Mouse (Mus musculus) left cerebral cortex, postnatal 36 days (tissue): ENCODE results near the gene Chit1. TPM values are rescaled to one million over a fixed set of nuclear protein-coding genes. Genes with fewer than 3 reads are reported as not detected.

ENCODE experiments used
- DNase-seq, 2 experiments: peaks; one replicate each; pipeline ENCODE4 v3.0.0; 2021 to 2022; ENCODE audit warnings: low spot score in 2 of 2, mixed read lengths in 1 of 2
- intact Hi-C: fragments of 180-260 bp; cut with DNase I; formaldehyde crosslinking; loops from one replicate; pipeline ENCODE4 v1.15.1; 2025
- total RNA-seq, 2 experiments: library from RNA; stranded (reverse); gene quantifications; 2 replicates each; pipeline ENCODE4 v1.2.3; 2021

The Chit1 gene
- total RNA-seq, 2 experiments from 2014 or later, result 0.23 to 0.30 TPM

GRCm38 (mm10) chr1:134163476-134163875 is 52.4 kb downstream of the Chit1 start:
- no peak for DNase-seq
- intact Hi-C loops, result no loop called here

DNA sequence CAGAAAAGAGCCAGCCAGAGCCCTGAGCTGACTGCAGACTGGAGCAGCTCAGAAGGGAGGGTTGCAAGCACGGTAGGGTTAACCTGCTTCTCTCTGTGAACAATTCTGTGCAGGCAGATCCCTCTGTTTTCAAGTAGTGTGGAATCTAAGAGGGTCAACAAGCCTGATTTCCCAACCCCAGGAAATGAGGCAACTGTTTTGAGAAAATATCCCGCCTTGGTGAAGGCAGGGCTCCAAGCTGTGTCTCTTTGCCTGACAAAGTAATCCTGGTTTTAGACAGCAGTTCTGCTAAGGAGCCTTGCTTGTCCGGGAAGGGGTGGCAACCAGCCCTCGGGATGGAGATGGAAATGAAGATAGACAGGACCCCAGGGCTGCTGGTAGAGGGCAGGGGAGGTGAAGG is 53.4 kb downstream of the Chit1 start:
- intact Hi-C loops, result no loop called here
- no peak for DNase-seq

GRCm38 (mm10) chr1:134166547-134166946 is 55.5 kb downstream of the Chit1 start:
- intact Hi-C loops, result no loop called here
- no peak for DNase-seq

DNA sequence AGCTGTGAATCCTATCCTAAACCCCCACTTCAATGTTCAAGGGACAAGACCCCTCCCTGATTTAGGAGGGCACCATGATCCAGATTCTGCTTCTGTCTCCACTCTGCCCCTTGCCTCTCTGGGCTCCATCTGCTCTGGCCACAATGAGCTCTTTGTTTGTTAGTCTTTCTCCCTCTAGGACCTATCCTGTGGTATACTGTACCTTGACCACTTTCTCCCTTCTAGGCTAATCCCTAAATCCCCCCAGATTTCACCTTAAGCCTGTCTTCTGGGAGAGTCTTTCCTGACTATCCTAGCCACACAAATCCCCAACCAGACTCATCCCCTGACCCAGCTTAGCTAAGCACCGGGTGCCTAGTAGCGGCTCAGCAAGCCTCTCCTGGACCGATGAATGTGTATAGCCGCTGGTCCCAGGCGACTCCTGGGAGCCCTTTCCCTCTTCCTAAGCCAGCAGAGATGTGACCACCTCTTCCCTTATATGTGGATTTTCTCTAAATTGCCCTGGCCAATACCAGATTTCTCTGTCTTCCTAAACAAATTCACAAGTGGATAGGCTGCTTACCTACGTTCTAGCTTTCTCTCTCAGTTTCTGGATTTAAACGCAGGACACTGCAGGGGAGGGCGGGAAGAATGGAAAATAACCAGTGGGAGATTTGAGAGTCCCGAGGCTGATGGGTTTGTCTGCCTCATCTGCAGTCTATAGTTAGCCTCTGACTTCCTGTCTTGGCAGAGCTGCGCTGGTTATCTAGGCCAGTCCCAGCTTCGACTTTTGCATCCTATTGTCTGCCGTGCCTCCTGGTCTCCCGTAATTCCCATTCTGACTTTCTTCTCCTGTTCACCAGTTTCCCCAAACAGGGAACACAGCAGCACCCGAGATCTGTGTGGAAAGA is 56.6 kb downstream of the Chit1 start:
- intact Hi-C loops, result no loop called here
- no peak for DNase-seq

GRCm38 (mm10) chr1:134168567-134168966 is 57.5 kb downstream of the Chit1 start:
- no peak for DNase-seq
- intact Hi-C loops, result no loop called here

DNA sequence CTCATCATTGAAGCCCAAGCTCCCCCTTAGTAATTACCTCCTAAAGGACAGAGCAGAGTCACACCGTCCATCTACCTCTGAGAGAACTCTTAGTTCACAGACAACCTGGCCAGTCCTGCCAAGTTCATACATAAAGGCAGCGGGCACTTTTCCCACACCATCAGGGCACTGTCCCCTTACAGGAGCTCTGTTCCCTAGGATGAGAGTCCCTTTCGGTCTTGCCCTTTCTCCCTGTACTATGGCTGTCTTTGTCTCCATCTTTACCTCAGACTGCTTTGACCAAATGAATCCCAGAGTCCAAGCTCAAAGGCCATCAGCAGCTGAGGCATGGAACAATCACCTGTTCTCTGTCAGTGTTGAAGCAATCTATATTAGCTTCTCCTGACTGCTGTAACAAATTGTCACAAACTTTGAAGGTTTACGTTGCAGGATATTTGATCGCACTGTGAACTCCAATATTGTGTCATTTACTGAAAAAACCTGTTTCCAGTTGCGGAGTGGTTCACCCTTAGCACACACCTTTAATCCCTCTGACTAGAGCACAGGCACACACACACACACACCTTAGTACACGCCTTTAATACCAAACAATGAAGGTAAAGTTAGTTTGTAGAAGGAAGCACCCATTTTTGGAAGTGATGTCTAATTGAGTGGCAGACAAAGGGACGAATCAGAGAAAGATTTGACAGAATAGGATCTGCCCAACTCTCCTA is 58.1 kb downstream of the Chit1 start:
- no peak for DNase-seq
- intact Hi-C loops, result no loop called here

GRCm38 (mm10) chr1:134173081-134173480 is 62.0 kb downstream of the Chit1 start:
- no peak for DNase-seq
- intact Hi-C loops, result no loop called here

GRCm38 (mm10) chr1:134177976-134178375 is 66.9 kb downstream of the Chit1 start:
- intact Hi-C loops, result no loop called here
- DNase-seq, result no peak

GRCm38 (mm10) chr1:134182025-134182424 is 71.0 kb downstream of the Chit1 start, which contains the start of gene Chil1:
Gene Chil1 (plus strand): TSS chr1:134182176.
- no peak for DNase-seq
- intact Hi-C loops, result no loop called here

DNA sequence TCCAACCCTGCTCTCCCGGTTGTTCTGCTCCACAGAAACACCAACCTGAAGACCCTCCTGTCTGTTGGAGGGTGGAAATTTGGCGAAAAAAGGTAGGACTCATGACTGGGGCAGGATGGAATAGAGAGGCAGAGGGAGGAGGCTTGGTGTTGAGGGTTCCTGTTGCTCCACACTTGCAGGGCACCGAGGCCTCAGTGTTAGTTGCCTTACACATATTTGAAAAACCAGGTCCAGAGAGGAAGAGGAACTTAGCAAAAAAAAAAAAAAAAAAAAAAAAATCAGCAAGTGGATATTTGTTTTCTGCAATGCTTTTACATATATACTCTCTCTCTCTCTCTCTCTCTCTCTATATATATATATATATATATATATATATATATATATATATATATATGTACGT is 73.0 kb downstream of the Chit1 start:
- intact Hi-C loops, result no loop called here

DNA sequence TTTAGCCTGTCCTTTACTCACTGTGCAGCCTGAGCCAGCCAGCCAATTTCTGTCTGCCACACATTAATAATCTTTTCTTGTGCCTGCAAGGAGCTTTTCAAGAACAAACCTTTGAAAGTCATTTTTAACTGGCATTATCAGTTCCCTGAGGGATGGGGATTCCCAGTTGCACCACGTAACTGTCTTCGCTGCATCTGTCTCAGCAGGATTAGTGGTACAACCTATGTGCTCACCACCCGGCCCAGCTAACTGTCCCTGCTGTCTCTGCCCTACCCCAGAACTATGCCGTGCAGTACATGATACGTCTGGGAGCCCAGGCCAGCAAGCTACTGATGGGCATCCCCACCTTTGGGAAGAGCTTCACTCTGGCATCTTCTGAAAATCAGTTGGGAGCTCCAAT is 77.2 kb downstream of the Chit1 start:
- DNase-seq, result no peak
- intact Hi-C loops, result no loop called here

More for the DNA sequence above, 73.0 kb downstream of the Chit1 start:
- no peak for DNase-seq

- DNase-seq, result no peak
- intact Hi-C loops, result no loop called here
Observed at GRCm38 (mm10) chr1:134188989-134189729, 78.1 kb downstream of the Chit1 start.

GRCm38 (mm10) chr1:134191192-134191591 is 80.2 kb downstream of the Chit1 start:
- DNase-seq, result no peak
- intact Hi-C loops, result no loop called here

DNA sequence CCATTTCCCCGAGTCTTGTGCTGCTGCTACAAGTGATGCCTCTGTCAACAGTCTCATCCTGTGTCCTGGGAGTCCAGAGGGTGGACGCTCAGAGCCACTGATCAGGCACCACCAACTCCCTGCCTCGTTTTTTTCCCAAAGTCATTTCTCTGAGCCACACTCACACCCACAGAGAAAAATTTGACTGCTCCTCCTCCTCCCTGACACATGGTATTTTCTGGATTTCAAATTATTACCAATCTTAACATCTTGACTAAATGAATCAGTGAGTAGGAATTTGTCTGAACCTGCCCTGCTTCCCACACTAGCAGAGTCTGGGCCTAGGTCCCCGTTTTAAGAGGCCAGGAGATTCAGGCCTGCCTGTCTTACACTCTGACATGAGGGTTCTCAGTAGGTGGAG is 81.0 kb downstream of the Chit1 start:
- intact Hi-C loops, result no loop called here
- no peak for DNase-seq

DNA sequence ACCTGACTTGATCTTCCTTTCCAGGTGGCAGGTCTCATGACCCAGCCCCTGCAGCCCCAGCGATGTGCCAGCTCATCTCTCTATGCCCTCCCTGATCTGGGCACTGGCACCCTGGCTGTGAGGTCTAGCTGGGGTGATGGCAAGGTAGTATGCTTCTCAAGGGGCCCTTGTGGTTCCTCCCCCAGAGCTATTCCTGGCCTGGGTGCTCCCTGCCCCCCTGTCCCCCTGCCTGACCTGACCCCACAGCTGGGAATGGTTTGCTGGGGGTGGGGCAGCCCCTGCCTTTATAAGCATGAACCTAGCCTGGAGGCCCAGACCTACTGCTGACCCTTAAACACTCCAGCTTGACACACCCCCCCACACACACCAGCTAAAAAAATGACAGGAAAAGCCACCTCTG is 82.1 kb downstream of the Chit1 start, which contains the start of gene Mybph:
TSS of gene Mybph (plus strand) at position 323 of the 400 bp plus-strand sequence.
- intact Hi-C loops, result no loop called here
- no peak for DNase-seq

DNA sequence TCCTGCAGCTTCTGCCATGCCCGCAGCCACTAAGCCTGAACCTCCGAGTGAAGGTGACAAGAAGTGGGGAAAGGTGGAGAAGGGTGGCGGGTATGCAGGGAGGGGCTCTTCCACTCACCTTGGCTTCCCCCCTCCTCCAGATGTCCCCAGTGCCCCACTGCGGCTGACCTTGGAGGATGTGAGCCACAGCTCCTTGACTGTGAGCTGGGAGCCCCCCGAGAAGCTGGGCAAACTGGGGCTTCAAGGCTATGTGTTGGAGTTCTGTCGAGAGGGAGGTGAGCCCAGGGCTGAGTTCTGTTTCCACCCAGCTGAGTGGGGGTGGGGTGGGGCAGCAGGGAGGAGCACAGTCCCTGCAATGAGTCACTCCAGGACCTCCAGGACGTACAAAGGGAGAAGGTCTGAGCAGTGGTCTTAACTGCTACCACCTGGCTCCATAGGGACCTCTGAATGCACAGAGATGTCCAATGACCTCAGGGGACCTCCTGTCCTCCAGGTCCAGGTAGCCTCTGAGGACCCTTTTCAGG is 82.7 kb downstream of the Chit1 start:
- DNase-seq, result no peak
- intact Hi-C loops, result no loop called here

DNA sequence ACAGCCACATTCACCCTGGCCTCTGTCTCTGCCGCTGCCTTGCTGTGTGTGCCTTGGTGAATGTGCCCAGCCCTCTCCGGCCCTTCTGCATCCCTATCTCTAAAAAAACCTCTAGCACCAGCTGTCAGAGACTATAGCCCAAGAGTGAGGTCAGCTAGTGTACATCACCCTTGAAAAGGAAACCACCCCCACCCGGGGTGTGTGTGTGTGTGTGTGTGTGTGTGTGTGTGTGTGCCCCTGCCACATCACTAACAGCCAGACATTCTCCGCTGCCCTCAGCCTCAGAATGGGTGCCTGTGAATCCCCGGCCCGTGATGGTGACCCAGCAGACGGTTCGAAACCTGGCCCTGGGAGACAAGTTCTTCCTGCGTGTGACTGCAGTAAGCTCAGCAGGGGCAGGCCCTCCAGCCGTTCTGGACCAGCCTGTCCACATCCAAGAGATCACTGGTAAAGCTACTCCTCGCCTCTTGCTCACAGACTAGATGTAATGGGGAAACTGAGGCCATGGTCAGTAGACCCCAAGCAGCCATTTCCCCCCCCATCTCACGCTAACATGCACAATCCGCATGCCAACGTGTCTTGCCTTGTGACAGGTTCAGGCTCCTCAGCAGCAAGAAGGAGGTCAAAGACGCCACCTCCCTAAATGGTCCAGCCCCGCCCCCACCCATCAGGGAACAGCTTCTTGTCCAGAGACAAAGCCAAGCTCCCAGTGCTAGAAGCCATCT is 83.4 kb downstream of the Chit1 start:
- intact Hi-C loops, result loop anchor here (5.0 kb wide), 2 partner anchors 42 to 138 kb away; partner anchors contain the start of gene Ppfia4
- DNase-seq, result no peak

DNA sequence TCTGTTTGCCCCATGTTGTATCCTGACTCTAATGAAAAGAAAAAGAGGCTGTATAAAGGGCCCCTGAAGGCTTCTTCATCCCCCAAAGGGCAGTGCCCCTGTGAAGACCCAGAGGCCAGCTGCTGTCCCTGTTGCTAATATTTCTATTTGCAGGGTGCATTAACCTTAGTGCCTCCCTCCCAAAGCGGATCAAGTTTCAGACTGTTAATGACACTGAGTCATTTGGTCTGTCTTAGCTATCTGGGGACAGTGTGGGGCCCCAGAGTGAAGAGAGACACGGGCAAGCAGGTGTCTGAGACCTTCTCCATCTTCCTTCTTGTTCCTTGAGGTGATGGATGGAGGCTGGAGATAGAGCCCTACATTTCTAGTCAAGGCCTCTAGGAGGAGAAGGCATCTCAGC is 84.1 kb downstream of the Chit1 start:
- intact Hi-C loops, result loop anchor here (5.0 kb wide), 2 partner anchors 43 to 137 kb away; partner anchors contain the start of gene Ppfia4
- DNase-seq, result no peak

DNA sequence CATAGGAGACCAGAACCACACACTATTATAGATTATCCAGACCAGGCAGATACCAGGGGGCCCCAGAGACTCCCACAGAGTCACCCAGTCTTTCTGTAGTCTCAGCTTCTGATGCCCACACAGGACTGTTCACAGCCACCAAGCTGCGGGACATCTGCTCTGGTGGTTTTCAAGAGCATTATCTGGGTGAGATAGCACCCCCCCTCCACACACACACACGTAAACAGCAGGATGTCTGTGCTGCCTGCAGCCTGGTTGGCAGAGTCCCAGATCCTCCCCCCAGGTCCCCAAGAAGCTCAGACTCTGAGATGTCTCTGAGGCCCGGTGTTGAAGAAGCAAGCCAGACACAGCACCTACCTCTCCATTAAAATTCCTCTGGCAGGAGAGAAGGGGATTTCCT is 84.5 kb downstream of the Chit1 start:
- intact Hi-C loops, result loop anchor here (5.0 kb wide), 2 partner anchors 43 to 137 kb away; partner anchors contain the start of gene Ppfia4

More for the DNA sequence above, 84.5 kb downstream of the Chit1 start:
- peak in 1 of 2 experiments; percentile 55 for DNase-seq
